Mouse (Mus musculus): ENCODE measurements around the gene Gm5460. TPM values are rescaled to one million over a fixed set of nuclear protein-coding genes. Genes with fewer than 3 reads are reported as not detected.

The Gm5460 gene
- polyA plus RNA-seq, 1 experiment, result not detected

DNA sequence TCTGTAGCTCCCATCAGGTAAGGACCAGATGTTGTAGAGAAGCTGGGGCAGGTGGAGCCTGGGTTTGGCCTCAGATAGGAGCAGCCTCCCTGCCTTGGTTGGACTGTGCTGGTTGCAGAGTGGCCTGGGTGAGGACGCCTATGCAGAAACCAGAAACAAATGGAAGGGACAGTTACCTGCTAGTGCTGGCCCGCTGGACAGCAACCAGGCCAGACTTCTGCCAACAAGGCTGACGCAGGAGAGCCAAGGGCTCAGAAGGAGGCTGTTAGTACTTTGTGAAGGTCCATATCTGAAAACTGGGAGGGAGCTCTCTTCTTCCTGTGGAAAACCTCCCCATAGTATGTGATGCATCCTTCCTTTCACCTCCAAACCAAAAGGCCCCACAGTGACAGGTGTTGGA is 26.8 kb downstream of the Gm5460 start:
- no peaks in the 10 kb centered on the region for H3K9me3 ChIP-seq (replicated peaks; ENCODE audit: control insufficient read depth, insufficient read depth, low read length, poor library complexity, severe bottlenecking)
- no peak overlapping the region for H3K9ac ChIP-seq (ENCODE audit: low read depth, poor library complexity, severe bottlenecking)
- no peaks in the 10 kb centered on the region for H3K27me3 ChIP-seq (ENCODE audit: control insufficient read depth, insufficient read depth, low read length, poor library complexity, severe bottlenecking)
- no peak for TF ChIP-seq CTCF (IDR thresholded peaks at IDR 0.05; ENCODE audit: low read depth, low read length)
- no peak for TF ChIP-seq EP300 (IDR thresholded peaks at IDR 0.05; ENCODE audit: insufficient read depth, low read depth, low read length)
- TF ChIP-seq POLR2A (IDR thresholded peaks at IDR 0.05; ENCODE audit: insufficient read depth, low read length), result no peak
- H3K4me1 ChIP-seq (ENCODE audit: control insufficient read depth, insufficient read depth, low read length), result no peaks in the 10 kb centered on the region
- H3K36me3 ChIP-seq (ENCODE audit: control insufficient read depth, insufficient read depth, low read length, poor library complexity, severe bottlenecking), result no peaks in the 10 kb centered on the region
- no peak overlapping the region for H3K27ac ChIP-seq (ENCODE audit: insufficient read depth, low read length)
- no peak overlapping the region for H3K4me3 ChIP-seq (ENCODE audit: low read depth, low read length)

- no peaks in the 10 kb centered on the region for H3K36me3 ChIP-seq (ENCODE audit: control insufficient read depth, insufficient read depth, low read length, poor library complexity, severe bottlenecking)
- no peaks in the 10 kb centered on the region for H3K4me1 ChIP-seq (ENCODE audit: control insufficient read depth, insufficient read depth, low read length)
- H3K4me3 ChIP-seq (ENCODE audit: low read depth, low read length), result no peak overlapping the region
- H3K27ac ChIP-seq (ENCODE audit: insufficient read depth, low read length), result no peak overlapping the region
- TF ChIP-seq EP300 (IDR thresholded peaks at IDR 0.05; ENCODE audit: insufficient read depth, low read depth, low read length) (no peak), POLR2A (IDR thresholded peaks at IDR 0.05; ENCODE audit: insufficient read depth, low read length) (no peak), CTCF (IDR thresholded peaks at IDR 0.05; ENCODE audit: low read depth, low read length) (no peak)
- no peaks in the 10 kb centered on the region for H3K9me3 ChIP-seq (replicated peaks; ENCODE audit: control insufficient read depth, insufficient read depth, low read length, poor library complexity, severe bottlenecking)
- no peak overlapping the region for H3K9ac ChIP-seq (ENCODE audit: low read depth, poor library complexity, severe bottlenecking)
- H3K27me3 ChIP-seq (ENCODE audit: control insufficient read depth, insufficient read depth, low read length, poor library complexity, severe bottlenecking), result no peaks in the 10 kb centered on the region
These were observed 33.7 kb downstream of the Gm5460 start for GRCm38 (mm10) chr14:34050101-34050779.

DNA sequence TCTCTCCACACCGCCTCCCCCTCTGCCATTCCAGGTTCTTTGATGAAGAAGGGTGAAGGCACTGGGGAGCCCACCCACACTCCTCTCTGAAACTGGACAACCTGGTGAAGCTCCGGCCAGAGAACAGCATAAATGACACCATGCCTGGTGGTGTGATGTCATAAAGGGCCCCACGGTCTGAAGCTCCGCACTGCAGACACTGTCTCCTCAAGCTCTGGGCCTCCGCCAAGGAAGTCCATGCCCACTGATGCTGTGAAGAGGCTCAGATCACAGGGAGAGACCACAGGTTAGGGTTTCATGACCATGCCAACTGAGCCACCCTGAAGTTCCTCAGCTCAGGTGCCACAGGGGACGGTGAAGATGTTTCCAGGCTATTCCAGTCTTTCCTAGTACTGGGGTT is 36.0 kb downstream of the Gm5460 start, which contains the start of gene Antxrl:
TSS of gene Antxrl (plus strand) at position 192 of the 400 bp plus-strand sequence.
- Histone ChIP-seq H3K9me3 (replicated peaks; ENCODE audit: control insufficient read depth, insufficient read depth, low read length, poor library complexity, severe bottlenecking) (no peaks in the 10 kb centered on the region), H3K9ac (ENCODE audit: low read depth, poor library complexity, severe bottlenecking) (no peak within 1 kb of the TSS), H3K27me3 (ENCODE audit: control insufficient read depth, insufficient read depth, low read length, poor library complexity, severe bottlenecking) (no peaks in the 10 kb centered on the region), H3K36me3 (ENCODE audit: control insufficient read depth, insufficient read depth, low read length, poor library complexity, severe bottlenecking) (no peaks in the 10 kb centered on the region), H3K4me1 (ENCODE audit: control insufficient read depth, insufficient read depth, low read length) (no peaks in the 10 kb centered on the region), H3K4me3 (ENCODE audit: low read depth, low read length) (no peak within 1 kb of the TSS), H3K27ac (ENCODE audit: insufficient read depth, low read length) (no peak within 1 kb of the TSS)
- TF ChIP-seq CTCF (IDR thresholded peaks at IDR 0.05; ENCODE audit: low read depth, low read length) (no peak), EP300 (IDR thresholded peaks at IDR 0.05; ENCODE audit: insufficient read depth, low read depth, low read length) (no peak), POLR2A (IDR thresholded peaks at IDR 0.05; ENCODE audit: insufficient read depth, low read length) (no peak)

GRCm38 (mm10) chr14:34071665-34072064 is 55.1 kb downstream of the Gm5460 start:
- Histone ChIP-seq H3K36me3 (ENCODE audit: control insufficient read depth, insufficient read depth, low read length, poor library complexity, severe bottlenecking) (no peaks in the 10 kb centered on the region), H3K9ac (ENCODE audit: low read depth, poor library complexity, severe bottlenecking) (no peak overlapping the region), H3K4me1 (ENCODE audit: control insufficient read depth, insufficient read depth, low read length) (no peaks in the 10 kb centered on the region), H3K4me3 (ENCODE audit: low read depth, low read length) (no peak overlapping the region), H3K27ac (ENCODE audit: insufficient read depth, low read length) (no peak overlapping the region), H3K27me3 (ENCODE audit: control insufficient read depth, insufficient read depth, low read length, poor library complexity, severe bottlenecking) (no peaks in the 10 kb centered on the region), H3K9me3 (replicated peaks; ENCODE audit: control insufficient read depth, insufficient read depth, low read length, poor library complexity, severe bottlenecking) (no peaks in the 10 kb centered on the region)
- TF ChIP-seq POLR2A (IDR thresholded peaks at IDR 0.05; ENCODE audit: insufficient read depth, low read length) (no peak), EP300 (IDR thresholded peaks at IDR 0.05; ENCODE audit: insufficient read depth, low read depth, low read length) (no peak), CTCF (IDR thresholded peaks at IDR 0.05; ENCODE audit: low read depth, low read length) (no peak)

- Histone ChIP-seq H3K4me1 (ENCODE audit: control insufficient read depth, insufficient read depth, low read length) (no peaks in the 10 kb centered on the region), H3K4me3 (ENCODE audit: low read depth, low read length) (no peak overlapping the region), H3K27me3 (ENCODE audit: control insufficient read depth, insufficient read depth, low read length, poor library complexity, severe bottlenecking) (no peaks in the 10 kb centered on the region), H3K27ac (ENCODE audit: insufficient read depth, low read length) (no peak overlapping the region), H3K36me3 (ENCODE audit: control insufficient read depth, insufficient read depth, low read length, poor library complexity, severe bottlenecking) (no peaks in the 10 kb centered on the region), H3K9me3 (replicated peaks; ENCODE audit: control insufficient read depth, insufficient read depth, low read length, poor library complexity, severe bottlenecking) (no peaks in the 10 kb centered on the region), H3K9ac (ENCODE audit: low read depth, poor library complexity, severe bottlenecking) (no peak overlapping the region)
- TF ChIP-seq POLR2A (IDR thresholded peaks at IDR 0.05; ENCODE audit: insufficient read depth, low read length), result no peak
- TF ChIP-seq CTCF (IDR thresholded peaks at IDR 0.05; ENCODE audit: low read depth, low read length), result no peak
- TF ChIP-seq EP300 (IDR thresholded peaks at IDR 0.05; ENCODE audit: insufficient read depth, low read depth, low read length), result no peak
These were observed 58.8 kb downstream of the Gm5460 start for GRCm38 (mm10) chr14:34075346-34075745.

GRCm38 (mm10) chr14:34077222-34077621 is 60.7 kb downstream of the Gm5460 start:
- Histone ChIP-seq H3K27me3 (ENCODE audit: control insufficient read depth, insufficient read depth, low read length, poor library complexity, severe bottlenecking) (no peaks in the 10 kb centered on the region), H3K36me3 (ENCODE audit: control insufficient read depth, insufficient read depth, low read length, poor library complexity, severe bottlenecking) (no peaks in the 10 kb centered on the region), H3K27ac (ENCODE audit: insufficient read depth, low read length) (no peak overlapping the region), H3K4me3 (ENCODE audit: low read depth, low read length) (no peak overlapping the region), H3K4me1 (ENCODE audit: control insufficient read depth, insufficient read depth, low read length) (no peaks in the 10 kb centered on the region), H3K9me3 (replicated peaks; ENCODE audit: control insufficient read depth, insufficient read depth, low read length, poor library complexity, severe bottlenecking) (no peaks in the 10 kb centered on the region), H3K9ac (ENCODE audit: low read depth, poor library complexity, severe bottlenecking) (no peak overlapping the region)
- TF ChIP-seq POLR2A (IDR thresholded peaks at IDR 0.05; ENCODE audit: insufficient read depth, low read length), result no peak
